Mouse (Mus musculus): Measurements from ENCODE around the gene Gm6460.
"Not testable (repeated sequence)": the region's sequence is repeated elsewhere in the genome, so short reads cannot be mapped to it uniquely, and the experiment has no call there.

The Gm6460 gene

GRCm38 (mm10) chr5:11594613-11595012 is at the start of gene Gm6460:
Gene Gm6460, plus strand, starts transcription at chr5:11594913.
- DNase-seq (ENCODE audit: low spot score) = not testable (repeated sequence)

Measured in MN1 (cell line).